Mouse (Mus musculus) cerebellum, adult 11 months (tissue): ENCODE results near the gene Bfar.
"Not testable (repeated sequence)": the region's sequence is repeated elsewhere in the genome, so short reads cannot be mapped to it uniquely, and the experiment has no call there.

ENCODE experiments used
- DNase-seq: peaks from one replicate; pipeline ENCODE4 v3.0.0; 2022

Gene Bfar

DNA sequence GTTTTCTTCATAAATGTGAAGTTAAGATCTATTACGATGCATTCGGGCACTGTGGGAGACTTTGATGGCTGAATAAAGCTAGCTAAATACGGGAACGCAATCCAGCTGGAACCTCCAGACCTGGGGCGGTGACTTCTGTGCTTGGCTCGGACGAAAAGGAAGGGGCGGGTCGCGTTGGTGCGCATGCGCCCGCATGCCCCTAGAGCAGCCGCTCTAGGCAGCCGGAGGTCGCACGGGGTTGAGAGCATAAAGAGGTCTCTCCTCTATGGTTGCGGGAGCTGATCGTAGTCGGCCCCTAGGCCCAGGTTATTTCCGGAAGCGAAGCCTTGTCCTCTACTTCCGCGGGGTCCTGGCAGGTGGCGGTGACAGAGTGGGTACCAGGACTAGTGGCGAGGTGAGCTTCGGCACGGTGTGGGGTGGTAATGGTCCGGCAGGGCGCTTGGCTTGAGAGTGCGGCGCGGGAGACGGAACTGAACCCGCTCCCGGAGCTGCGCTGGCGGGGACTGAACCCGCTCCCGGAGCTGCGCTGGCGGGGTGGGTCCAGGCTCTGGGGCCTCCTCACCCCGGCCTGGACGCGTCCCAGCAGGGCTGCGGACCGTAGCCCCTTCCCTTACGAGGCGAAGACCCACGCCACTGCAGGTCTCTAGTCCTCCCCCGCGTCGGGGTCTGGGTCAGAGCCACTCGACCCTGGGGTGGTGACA is at the start of gene Bfar, which contains the start of gene 3110001I22Rik:
Gene Bfar, plus strand, starts transcription at position 174 of the 701 bp plus-strand sequence.
Gene 3110001I22Rik, plus strand, starts transcription at position 245 of the 701 bp plus-strand sequence.
- peak; percentile 89 for DNase-seq

DNA sequence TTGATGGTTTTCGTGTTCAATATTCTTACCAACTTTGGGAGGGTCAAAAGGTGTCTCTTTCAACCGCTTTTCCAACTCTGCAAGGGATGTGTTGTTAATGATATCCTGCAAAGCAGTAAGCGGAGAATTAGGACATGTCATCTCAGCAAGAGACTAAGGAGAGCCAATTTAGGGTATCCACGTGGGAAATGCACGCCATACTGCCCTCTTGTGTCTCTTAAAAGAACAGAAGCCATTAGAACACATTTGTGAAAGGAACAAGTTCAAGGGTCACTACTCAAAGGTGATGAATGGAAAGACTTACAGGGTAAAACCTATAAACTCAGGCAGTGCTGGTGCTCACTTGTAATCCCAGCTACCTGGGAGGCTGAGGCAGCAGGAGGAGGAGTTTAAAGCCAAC is 43.3 kb upstream of the Bfar start:
- no peak for DNase-seq

DNA sequence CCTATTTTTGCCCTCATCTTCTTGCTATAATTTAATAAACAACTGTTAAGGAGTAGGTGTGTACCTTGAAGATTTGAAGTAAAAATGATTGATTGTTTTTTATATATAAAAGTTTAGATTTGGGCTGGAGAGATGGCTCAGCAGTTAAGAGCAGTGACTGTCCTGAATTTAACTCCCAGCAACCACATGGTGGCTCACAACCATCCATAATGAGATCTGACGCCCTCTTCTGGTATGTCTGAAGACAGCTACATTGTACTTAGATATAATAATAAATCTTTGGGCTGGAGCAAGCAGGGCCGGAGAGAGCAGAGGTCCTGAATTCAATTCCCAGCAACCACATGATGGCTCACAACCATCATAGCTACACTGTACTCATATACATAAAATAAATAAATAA is 33.5 kb upstream of the Bfar start:
- not testable (repeated sequence) for DNase-seq

DNA sequence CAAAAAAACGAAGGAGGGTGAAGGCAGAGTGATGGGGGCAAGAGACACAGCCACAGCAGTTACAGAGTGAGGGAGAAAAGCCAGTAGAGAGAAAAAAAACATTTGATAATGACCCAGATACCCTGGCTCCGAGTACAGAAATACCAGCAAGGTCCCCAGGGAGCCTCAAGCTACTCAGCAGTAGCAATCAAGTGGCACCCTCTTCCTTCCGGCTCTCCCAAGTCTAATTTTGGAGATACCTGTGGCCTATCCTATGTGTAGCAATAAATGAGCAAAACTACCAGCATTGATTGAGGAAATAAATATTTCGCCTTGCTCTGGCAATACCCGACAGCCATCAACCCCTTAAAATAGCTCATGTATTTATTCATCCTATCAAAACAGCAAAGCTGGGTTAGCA is 32.1 kb upstream of the Bfar start:
- no peak for DNase-seq

DNA sequence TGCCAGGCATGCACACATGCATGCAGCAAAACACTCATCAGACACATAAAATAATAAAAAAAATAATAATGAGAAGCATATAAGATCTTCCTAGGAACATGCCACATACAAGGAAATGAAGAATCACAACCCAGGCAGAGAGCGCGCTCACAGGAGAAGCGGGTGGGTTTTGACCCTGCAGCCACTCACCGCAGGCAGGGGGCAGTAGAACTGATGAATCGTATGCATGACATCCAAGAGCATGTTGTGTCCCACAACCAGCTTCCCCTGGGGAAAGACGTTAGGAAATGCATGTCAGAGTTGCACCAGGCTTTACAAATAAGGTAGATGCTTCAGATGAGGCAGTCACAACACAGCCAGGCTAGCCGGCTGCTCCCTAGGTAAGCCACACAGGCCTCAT is 31.6 kb upstream of the Bfar start:
- no peak for DNase-seq

DNA sequence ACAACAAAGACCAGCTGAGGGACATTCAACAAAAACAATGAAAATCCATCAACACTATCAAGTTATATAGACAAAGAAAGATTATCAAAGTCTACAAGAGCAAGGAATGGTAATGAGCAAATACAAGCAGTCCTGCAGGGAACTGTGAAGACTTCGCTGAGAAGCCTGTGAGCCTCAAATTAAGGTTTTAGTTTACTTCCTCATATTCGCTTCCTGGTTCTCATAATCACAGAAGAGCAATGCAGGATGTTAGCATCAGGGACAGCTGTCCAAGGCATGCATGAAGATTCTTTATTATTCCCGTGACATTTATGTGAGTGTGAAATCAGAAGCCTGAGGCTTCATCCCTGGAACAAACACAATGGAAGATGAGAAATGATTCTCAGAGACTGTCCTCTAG is 27.2 kb upstream of the Bfar start:
- DNase-seq: no peak

DNA sequence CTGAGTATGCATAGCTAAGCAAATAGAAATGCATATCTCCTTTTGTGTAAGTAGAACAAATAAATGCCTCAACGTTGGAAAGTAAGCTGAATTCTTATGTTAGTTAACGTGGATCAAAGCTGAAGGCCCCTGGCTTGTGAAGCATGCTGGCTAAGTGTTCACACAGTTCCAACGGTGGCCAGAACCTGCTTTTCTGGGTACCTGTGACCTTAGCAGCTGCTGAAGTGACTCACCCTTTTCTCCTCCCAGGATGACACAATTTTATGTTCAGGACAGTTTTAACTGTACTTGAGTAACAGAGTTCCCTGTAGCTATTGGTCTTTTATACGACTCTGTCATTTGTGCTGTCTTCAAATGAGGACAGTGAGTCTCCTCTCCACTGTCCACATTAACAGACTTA is 25.7 kb upstream of the Bfar start:
- no peak for DNase-seq

DNA sequence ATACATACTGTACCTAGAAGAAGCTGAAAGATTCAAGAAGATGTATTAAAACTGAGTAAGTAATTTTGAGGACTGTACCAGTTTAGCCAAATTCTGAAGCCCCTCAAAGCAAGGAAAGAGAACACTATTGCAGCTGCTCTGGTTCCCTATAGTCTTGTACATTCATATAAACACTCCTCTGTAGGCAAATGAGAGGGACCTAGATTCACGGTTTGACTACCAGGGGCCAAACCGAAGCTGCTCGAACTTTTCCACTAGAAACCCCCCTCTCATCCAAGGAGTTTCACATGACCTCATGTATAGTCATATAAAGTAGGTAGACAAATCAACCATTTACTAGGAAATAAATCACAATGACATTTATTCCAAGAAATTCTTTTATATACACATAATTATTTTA is 12.8 kb upstream of the Bfar start:
- DNase-seq: no peak

DNA sequence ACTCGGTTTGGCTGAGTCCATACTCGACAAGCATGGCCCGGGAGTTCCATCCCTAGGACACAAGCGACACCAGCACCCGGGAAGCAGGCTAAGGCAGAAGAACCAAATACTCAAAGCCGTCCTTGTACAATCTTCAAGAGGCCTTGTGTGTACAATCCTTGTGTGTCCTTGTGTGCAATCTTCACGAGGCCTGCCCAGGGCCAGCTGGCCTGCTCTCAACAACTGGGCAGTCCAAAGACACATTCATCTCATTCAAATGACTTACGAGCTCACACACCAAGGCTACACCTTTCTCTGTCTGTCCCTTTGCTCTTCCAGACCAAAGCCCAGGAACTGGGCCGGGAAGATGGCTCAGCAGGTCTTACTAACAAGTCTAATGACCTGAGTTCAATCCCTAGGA is 10.9 kb upstream of the Bfar start:
- DNase-seq: no peak

DNA sequence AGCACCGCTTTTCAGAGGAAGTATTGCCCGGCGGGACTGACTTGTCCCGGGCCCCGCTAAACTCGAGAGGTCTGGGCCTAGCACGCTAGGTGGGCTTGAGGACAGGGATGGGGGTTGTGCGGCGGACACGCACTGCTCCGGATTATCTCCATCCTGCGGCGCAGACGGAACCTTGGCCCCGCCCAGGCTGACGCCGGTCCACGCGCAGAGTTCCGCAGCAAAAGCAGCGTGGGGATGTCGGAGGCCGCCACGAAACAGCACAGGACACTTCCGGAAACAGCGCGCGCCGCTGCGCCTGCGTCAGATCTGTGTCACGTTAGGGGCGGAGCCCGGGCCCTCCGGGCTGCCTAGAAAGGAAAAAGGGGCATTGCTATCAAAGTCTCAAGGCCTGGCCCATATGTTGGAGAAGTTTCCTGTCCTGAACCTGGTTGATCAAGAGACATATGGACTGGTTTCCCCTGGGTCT is 3.7 kb upstream of the Bfar start, which contains the start of gene Parn:
Gene Parn, minus strand, starts transcription at position 293 of the 466 bp plus-strand sequence.
- peak; percentile 92 for DNase-seq

DNA sequence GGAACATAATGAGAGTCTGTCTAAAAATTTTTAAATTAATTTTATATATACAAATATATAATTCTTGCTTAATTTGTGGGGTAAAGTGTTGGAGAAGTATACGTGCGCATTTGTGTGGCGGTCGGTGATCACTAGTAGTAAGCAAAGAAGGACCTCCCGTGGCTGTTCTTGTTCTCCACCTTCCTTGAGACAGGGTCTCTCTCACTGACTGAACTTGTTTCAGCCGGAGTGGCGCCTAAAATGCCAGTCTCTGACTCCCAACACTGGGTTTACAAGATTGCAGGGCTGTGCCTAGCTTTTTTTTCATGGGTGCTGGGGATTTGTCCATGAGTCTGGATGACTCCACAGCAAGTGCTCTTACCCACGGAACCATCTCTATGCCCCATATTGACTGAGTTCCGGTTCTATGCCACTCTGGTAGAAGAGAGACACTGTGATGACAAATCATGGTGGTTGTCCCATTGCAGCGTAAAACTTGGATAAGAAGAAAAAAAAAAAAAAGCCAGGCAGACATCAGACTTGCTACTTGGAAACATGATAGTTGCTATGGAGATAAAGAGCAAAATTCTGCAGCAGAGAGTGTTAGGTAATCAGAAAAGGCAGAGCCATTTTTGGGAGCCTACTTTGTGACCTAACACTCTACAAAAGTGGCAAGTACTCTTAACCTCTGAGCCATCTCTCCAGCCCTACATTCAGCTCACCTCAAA is 3.1 kb upstream of the Bfar start:
- DNase-seq: peak; percentile 26

DNA sequence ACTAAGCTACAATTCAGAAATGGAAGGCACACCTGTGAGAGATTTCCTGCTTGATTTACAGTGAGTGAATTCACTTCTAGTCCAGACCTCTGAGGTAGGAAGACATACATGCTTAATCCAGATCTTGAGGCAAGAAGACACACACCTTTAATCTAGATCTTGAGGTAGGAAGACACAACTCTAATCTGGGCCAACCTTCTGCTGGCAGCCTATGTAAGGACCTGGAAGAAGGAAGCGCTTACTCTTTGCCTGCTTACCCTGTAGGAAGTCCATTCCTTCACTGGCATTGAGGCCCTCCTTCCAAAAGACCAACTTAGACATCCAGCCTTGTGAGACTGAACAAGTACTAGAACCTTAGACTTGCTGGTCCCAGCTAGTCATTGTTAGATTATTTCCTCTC is 2.4 kb upstream of the Bfar start:
- peak; percentile 3 for DNase-seq

DNA sequence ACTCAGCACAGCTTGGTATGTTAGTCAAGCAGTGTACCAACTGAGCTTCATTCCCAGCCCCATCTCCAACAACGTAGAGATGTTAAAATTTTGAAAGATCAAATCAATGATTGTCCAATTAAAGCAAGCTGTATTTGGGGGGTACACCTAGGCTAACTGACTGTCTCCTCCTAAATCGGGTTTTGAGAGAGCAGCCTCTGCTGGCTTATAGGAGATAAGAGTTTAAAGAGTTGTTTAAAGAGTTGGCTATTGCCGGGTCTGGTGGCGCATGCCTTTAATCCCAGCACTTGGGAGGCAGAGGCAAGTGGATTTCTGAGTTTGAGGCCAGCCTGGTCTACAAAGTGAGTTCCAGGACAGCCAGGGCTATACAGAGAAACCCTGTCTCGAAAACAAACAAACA is 762 bp upstream of the Bfar start:
- peak; percentile 5 for DNase-seq

DNA sequence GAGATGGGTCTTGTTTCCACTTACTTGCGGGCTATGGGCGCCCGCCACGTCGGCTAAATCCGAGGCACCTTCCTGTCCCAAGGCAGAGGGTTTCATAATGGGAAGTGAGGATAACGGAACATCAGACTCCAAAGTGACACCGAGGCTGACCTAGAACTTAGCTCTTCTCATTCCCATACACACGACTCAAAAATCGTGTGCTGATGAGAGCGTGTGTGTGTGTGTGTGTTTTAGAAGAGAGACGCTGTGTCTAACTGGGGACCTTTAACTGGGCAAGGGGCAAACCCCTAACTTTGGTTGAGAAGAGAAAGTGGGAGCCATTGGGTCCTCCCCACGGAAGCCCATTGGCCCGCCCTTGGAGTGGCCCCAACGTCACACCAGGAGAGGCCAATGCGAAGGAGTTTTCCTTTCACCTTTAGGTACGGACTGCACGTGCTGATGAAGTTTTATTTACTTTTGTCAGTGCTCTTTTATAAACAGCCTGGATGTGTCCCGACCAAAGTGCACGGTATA is 784 bp downstream of the Bfar start:
- peak; percentile 42 for DNase-seq

DNA sequence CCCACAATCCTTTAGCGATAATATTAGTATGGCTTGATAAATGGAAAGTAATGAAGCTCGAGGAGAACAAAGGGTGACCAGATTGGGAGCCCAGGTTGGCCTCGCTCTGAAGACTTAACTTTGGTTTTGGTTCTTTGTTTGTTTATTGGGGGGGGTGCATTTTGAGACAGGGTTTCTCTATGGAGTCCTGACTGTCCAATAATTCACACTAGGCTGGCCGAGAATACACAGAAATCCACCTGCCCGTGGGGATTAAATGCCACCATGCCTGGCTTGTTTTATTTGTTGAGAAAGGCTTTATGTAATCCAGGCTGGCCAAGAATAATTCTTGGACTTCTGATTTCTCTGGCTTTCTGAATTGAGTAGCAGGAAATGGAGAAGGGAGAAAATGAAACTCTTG is 1.5 kb downstream of the Bfar start:
- DNase-seq: no peak

DNA sequence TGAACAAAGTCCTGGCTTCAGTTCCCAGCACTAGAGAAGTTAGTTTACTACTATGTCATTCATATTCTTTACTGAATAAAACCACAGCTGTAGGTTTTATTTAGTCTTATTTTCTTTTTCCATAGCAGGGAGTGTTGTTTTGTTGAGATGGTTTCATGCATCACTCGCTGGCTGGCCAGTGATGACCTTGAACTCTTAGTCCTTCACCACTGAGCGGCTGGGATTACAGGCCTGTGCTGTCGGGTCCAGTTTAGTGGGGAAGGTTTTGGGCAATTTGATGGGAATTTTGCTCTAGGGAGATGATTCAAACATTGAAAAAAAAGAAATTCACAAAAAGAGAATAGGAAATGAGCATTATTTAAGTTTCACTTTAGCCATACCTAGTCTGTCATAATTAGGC is 2.9 kb downstream of the Bfar start:
- no peak for DNase-seq

DNA sequence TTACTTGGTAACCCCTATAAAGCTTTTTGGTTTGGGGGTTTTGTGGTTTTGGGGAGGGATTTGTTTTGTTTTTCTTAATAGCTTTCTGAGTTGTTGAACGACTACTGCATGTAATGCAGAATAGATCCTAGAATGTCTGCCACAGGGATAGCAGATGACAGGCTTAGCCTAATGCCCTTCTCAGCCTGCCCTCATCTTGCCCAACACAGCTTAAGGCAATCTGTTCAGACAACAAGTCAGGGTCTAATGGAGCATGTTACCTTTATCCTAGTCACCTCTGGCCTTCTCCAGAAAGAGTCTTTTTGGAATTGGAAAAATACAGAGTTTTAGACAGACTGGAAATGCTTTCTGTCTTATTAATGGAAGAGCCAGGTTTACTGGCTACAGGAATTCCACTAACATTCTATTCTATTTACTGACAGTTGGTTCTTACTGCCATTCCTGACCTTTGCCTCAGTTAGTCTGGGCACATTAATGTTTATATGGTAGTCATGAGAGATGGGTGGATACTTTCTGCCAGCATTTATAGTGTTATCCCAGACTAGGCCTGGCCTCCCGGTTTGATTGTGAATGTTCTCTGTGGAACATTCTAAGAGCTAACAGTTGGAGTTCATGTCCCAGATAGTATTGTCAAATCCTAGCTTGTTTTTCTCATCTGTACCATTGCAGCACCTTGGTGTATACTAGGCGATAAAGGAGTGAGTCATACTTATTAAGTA is 7.1 kb downstream of the Bfar start:
- no peak for DNase-seq

DNA sequence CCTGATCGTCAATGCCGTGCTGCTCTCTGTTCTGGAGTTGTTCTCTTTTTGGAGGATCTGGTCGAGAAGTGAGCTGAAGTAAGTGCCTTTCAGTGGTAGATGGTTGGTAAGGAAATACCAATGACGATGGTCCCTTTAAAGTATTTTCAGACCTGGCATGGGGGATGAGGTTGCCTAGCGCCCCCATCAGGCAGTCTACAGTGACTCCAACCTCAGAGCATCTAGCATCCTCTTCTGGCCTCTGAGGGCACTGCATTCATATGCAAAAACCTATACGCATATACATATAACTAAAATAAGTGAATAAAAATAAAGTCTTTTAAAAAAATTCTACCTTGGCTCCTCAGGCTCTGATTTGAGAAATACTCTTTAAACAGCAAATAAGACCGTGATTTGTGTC is 27.3 kb downstream of the Bfar start:
- no peak for DNase-seq

DNA sequence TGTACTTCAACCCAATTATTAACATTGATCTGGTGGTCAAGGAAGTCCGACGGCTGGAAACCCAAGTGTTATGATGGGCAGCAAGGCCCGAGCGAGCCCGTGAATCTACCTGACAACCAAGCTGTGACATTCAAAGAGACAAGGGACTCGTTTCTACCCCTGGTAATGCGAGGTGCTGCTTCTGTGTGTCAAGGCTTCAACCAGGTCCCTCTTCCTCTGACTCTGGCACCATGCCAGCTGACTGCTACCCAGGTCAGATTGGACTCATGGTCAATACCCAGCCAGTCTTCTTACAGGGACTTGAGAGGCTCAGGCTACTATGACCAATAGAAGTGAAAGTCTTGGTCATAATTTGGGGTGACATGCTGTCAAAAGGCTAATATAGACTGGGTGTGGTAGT is 30.5 kb downstream of the Bfar start:
- no peak for DNase-seq

DNA sequence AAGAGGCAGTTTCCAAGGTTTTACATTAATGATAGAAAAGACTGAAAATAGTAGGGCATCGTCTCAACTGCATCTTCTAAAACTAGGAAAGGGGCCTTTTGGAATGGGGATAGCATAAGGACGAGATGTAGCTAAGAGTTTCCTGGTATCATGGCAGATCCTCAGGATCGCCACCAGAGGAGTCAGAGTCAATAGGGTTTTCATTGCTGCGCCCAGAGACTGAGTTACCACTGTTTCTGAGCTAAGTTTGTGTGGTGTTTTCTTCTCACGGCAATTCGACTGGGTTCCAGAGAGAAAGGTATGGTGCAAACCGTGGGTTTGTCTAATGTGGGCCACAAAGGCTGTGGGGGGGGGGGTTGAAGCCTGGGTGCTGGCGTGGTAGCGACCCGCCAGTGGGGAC is 33.0 kb downstream of the Bfar start:
- no peak for DNase-seq

DNA sequence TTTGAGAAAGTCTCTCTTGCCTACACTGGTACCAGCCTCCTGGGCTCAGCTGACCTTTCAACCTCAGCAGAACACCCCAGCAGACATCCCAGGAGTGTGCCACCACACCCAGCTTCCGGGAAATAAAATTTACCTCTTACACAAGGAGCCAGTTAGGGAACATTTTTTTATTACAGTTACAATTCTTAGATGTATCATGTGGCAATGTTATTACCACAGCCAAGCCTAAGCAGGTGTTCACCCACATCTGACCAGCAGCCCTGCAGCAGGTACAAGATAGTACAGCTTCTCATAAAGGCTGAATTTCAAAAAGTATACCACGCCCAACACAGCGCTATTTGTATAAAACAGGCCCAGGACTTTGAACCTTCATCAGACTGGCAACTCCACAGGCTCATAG is 43.3 kb downstream of the Bfar start:
- DNase-seq: no peak

DNA sequence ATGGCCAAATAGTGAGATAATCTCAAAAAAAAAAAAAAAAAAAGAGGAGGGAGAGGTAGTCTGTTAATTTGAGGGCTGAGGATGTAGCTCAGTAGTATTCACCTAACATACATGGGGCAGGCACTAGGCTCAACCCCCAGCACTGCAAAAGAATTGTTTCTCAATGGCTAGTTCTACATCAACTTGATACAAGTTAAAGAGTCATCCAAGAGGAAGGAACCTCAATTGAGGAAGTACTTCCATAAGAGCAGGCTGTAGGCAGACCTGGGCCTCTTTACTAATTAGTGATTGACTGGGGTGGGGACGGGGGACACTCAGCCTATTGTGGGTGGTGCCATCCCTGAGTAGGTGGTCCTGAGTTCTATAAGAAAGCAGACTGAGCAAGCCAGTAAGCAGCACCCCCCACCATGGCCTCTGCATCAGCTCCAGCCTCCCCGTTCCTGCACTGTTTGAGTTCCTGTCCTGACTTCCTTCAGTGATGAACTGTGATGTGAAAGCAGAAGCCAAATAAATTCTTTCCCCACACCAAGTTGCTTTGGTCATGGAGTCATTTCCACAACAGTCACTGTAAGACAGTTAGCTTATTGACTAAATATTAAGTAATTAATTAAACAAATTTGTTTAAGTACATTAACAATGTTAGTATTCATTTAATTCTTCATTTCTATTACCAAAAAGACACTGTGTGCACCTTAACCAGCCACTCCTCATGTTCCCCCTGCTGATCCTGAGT is 45.3 kb downstream of the Bfar start:
- no peak for DNase-seq

DNA sequence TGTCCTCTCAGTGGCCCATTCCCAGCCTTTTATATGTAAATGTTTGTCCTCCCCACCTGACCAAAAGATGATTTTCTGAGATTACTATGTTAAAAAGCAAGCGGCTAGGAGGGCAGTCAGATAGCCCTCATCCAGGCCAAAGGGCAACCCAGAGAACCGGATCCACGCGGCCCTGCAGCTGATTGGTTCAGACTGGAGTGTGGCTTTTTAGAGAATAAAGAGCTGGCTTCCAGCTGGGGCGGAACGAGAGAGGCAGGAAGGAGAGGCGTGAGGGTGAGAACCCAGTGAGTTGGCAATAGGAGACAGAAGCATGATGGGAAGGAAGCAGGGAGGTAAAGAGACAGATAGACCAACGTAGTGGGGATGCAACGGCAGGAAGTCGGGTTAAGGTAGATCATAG is 51.3 kb downstream of the Bfar start:
- no peak for DNase-seq
